Mouse (Mus musculus) cerebellum, postnatal 14 days (tissue): ENCODE measurements around the gene Mgll.

Experiments
- DNase-seq, 2 experiments: peaks; one replicate each; pipeline ENCODE4 v3.0.0; 2021; ENCODE audit warnings: mixed read lengths in 2 of 2

Gene Mgll

DNA sequence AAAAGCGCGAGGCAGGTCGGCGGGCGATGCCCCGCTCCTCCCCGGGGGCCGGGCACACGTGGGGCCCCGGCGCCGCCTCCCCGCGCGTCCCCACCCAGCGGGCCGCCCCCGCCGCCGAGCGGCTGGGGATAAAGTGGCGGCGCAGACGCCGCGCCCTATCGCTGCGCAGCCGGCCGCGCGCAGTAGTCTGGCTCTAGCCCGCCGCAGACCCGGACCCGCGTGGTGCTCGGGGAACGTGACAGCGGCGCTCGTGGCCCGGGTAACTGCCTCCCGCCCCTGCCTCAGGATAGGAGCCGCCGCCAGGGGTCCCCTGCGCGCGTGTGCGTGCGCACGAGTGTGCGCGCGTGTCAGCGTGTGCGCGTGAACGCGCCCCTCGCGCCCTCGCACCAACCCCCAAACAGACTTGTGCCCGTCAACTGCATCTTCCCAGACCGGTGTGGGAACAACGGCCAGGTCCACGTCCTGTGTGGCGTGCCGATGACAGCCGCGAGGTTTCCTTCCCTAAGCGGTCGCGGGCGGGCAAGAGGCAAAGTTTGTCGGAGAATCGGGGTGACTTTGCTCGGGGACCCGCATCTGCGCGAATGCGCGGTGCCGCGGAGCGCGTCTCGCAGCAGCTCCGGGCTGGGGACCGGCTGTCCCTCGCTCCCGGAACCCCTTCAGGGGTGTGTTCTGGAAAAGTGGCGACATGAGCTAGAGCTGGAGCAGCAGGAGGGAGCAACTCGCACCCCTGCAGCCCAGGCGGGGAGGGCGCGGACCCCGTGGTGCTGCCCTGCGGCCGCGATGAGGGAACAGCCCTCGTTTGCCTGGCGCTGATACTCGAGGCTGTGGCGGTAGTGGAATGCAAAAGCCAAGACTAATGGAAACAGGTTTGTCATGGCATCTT is at the start of gene Mgll:
Gene Mgll, plus strand, starts transcription at position 100 of the 883 bp plus-strand sequence.
- peak; percentile 83 to 88 for DNase-seq

DNA sequence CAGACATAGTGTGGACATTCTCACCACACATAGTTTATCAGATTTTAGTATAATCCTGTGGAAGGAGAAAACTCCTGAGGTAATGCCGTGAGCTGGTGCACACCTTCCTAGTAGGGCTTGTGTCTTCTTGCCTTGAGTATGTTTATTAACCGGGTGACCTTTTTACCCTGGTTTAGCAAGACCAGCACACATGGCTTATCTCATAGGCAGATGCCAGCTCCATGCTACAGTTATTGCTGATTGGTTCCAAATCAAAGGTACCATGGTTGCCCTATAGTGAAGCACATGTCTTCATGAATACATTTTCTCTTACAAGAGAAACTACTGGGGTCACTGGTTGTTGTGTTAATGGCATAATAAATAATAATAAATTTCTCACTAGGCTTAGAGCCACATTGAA is 48.4 kb upstream of the Mgll start:
- no peak for DNase-seq

- no peak for DNase-seq
Observed at GRCm38 (mm10) chr6:88676753-88677736, 47.2 kb upstream of the Mgll start.

DNA sequence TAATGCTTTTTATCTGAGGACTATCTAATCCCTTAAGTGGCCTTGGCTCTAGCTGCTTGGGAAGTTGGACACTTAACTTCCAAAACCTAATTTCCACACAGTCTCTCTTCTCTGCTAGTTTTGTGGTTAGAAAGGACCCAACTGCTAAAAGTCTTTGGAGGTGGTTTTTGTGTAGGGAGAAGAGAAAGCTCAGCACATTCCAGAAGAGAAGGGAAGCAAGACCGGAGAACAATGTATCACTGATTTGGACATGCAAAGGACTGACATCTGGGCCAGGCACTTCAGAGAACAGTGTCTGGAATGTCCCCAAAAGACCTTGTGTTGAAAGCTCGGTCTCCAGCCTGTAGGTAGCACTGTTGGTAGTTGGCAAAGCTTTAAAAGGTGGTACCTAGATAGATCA is 46.5 kb upstream of the Mgll start:
- DNase-seq = no peak

- DNase-seq = no peak
Observed at GRCm38 (mm10) chr6:88681026-88681425, 43.2 kb upstream of the Mgll start.

DNA sequence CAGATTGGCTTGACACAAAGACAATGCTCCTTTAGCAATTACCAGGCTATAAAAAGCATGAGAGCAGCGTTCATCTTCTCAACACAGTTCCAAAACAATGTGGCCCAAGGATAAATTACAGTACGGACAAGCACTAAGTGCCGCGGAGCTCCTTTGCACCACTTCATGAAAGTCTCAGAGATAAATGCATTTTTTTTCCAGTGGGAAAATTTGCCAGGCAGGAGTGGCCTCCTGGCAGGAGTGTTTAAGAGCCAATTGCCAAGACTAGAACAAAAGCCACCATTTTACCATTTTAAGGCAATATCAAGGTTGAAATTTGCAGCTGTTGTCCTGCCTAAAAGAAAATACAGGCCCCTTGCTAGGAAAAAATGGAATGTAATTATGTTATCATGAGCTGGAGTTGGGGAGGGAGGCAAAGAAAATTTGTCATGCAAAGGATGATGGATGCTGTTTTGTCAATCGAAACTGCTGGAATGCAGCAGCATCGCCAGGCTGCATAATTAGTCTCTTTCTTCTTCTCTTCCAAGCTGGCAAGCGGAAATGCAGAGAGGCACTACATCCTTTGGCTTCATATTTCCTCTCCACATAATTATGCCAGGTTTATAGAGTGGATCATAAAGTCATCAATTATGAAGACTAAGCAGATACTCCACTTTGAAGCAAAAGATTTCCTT is 40.7 kb upstream of the Mgll start:
- no peak for DNase-seq

DNA sequence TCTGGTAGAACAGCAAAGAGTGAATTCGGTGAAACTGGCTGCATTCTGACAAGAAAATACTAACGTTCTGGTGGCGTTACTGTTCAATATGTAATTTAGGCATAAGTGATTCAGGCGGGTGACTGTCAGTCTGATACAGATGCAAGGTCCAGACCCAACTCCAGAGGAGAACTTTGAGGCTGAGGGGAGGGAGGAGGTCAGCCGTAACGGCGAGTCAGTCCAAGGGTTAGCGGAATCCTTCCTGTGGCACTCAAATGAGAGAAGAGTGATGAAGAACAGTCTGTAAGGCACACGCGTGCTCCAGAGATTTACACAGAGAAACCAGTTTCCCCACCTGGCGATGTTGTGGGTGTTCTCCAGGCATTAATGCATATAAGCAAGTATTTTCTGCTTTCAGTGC is 36.0 kb upstream of the Mgll start:
- DNase-seq = no peak

- DNase-seq = no peak
Observed at GRCm38 (mm10) chr6:88688712-88689111, 35.5 kb upstream of the Mgll start.

DNA sequence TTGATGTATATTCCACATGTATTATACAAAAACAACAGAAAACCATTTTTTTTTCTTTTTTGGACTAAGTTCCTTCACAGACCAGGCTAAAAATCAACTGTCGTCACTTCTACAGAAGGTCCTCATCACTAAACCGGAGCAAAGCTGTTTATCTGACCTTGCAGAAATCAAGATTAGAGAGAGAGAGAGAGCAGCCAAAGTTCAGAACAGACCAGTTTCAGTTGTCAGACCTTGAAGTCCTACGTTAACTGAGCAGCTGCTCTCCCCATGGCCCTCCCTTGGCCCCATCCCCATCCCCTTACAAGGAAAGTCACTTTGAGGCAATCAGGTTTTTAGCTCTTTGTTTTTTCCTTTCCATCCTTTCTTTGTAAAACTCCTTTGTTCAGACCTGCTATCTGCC is 34.0 kb upstream of the Mgll start:
- DNase-seq = no peak

GRCm38 (mm10) chr6:88691361-88691760 is 32.9 kb upstream of the Mgll start:
- DNase-seq = no peak

DNA sequence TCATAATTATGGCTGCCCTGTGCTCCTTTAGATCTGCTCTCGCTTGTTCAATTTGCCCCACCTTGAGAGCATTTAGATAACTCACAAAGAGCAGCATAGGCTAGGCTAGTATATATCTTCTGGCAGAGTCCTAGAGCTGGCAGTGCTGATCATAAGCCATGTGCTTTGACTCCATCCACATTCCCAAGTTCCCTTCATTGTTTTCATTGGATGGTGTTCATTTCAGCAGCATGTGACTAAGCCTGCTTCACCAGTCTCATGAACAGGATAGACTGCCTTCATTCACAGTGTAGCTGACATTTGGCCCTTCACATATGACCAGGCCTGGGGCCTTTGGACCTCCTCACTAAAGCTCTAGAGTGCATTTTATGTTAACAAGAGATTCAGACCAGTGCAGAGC is 21.3 kb upstream of the Mgll start:
- no peak for DNase-seq

DNA sequence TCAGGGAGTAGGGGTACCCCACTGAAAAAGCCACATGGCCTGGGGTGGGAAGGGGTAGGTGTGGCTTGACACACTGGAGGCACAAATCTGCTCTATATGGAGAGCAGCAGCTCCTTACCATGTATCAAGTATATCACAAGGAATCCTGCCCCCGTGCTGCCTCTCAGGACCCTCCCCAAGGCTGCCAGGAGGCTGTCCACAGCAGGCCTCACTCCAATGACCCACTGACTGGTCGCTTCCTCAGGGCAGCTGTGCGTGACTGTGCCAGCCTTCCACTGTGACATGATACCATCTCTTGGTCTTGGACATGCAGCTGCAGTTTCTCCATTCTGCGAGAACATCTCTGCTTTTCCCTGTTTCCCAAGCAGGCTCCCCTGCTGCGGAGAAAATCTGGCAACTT is 20.5 kb upstream of the Mgll start:
- no peak for DNase-seq

DNA sequence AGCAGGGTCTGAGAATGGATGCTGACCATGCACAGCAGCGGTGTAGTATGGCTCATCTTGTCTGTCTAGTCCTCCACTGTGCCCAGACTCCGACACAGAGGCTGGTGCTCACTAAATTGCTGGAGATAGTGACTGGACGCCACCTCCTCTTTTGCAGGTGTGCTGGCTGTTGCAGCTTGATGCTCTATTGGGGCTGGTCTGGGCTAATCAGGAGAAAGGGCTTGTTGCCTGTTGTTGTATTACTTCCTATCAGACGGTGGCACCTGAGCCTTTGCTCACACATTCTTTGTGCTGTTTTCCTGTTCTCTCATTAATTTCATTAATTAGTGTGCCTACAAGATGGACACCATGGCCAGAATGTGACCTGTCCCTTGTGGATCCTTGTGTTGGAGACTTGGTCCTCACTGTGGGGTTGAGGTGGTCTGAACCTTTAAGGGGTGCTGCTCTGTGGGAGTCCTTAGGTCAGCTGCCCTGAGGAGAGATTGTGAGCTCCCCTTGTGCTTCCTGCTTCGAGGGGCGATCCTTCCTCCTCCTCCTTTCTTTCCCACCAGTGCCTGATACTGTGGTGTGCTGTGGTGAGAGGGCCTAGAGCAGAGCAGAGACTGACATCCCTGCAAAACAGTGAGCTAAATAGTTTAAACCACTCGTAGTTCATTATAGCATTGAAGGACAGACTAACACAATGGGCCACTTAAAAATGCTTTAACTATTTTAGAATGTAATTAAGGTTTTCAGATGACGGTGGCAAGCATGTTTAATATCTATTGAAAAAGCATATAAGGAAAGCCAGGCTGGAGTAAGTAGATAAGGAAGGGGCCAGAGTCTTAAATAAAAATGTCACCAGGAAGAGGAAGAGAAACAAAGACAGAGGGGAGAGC is 15.6 kb upstream of the Mgll start:
- DNase-seq = no peak

GRCm38 (mm10) chr6:88709279-88709575 is 15.0 kb upstream of the Mgll start:
- no peak for DNase-seq

- no peak for DNase-seq
Observed at GRCm38 (mm10) chr6:88711313-88711712, 12.9 kb upstream of the Mgll start.

GRCm38 (mm10) chr6:88712083-88712482 is 12.1 kb upstream of the Mgll start:
- no peak for DNase-seq

GRCm38 (mm10) chr6:88713320-88713719 is 10.9 kb upstream of the Mgll start:
- no peak for DNase-seq

GRCm38 (mm10) chr6:88714200-88714674 is 10.0 kb upstream of the Mgll start:
- no peak for DNase-seq

DNA sequence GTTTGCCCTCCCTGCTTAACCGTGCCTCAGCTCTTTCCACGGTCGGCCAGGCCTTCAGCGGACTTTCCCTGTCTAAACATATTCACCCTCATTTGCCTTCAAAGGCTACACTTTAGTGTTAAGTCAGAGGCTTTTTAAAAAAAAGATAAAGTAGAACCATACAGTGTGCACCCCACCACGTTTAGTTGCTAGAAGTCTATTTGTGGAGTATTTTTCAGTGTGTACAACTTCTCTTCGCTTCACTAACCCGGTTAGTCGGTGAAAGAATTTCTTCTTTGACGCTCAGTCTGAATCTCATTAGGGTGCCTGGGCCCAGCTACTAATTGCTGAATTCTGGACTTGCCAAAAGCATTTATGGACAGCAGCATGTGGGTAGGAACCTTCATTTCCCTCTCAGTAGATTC is 8.8 kb upstream of the Mgll start:
- DNase-seq = no peak

DNA sequence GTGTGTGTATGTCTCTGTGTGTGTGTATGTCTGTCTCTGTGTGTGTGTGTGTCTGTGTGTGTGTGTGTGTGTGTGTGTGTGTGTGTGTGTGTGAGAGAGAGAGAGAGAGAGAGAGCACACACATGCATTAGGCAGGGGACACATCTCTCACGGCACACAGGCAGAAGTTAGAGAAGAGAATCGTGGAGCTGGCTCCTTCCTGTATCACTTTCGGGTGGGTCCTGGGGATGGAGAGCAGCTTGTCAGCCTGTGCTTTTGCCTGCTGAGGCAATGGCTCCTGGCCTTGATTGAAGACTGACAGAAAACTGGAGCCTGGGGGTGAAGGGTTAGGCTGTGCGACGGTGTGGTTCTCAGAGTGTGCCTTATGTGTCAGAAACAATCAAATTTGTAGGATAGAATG is 8.2 kb upstream of the Mgll start:
- DNase-seq = no peak

DNA sequence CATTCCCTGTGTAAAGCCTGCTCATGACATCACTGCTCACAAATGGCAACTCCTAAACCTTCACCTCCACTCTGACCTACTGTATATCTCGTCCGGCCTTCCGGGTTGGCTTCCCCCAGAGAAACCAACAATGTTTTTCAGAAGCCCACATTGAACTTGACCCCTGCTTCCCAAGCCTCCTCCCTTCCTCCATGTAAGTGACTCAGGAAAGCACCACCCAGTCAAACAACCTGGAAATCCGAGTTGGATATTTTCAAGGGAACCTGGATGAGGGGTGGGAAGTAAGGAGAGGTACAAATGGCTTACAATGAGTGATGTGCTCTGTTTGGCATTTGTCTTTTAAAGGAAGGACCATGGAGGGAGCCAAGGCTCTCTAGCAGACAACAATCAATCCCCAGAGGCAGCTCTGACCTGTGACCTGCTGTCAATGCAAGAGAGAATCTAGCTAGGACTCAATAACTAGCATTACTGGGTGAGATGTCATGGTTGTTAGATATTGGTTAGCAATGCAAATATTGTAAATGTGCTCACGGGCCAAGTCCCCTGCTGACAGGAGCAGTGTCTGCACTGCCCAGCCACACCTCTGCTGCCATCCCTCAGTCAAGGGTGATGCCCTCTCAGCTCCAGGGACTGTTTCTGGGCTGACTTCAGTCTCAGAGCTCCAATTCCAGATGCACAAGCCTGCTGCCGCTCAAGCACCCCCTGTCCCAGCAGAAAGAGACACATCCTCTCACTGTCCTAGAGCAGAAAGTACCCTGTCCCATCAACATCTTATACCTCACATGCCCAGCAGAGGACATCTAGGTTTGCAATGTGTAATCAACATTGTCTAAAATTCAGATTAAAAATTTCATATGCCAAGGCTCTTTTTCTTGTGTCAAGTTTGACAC is 6.8 kb upstream of the Mgll start:
- DNase-seq = no peak
